Mouse (Mus musculus) cerebellum, postnatal 4 days (tissue): Measurements from ENCODE around the gene Col5a3.

Experiments used
- DNase-seq, 2 experiments: peaks; one replicate each; pipeline ENCODE4 v3.0.0; 2022; ENCODE audit warnings: low spot score in 2 of 2, mixed read lengths in 1 of 2

Gene Col5a3

GRCm38 (mm10) chr9:20748540-20748939 is 66.3 kb downstream of the Col5a3 start:
- no peak for DNase-seq

GRCm38 (mm10) chr9:20747682-20748081 is 67.2 kb downstream of the Col5a3 start:
- DNase-seq = no peak

GRCm38 (mm10) chr9:20746017-20746660 is 68.7 kb downstream of the Col5a3 start, which contains the start of gene Olfm2:
Gene Olfm2, minus strand, starts transcription at chr9:20746349.
- DNase-seq = peak in 1 of 2 experiments; percentile 28

GRCm38 (mm10) chr9:20745129-20745966 is 69.5 kb downstream of the Col5a3 start:
- DNase-seq = no peak

- DNase-seq = peak in 1 of 2 experiments; percentile 50
Measured at GRCm38 (mm10) chr9:20743946-20744738, 70.7 kb downstream of the Col5a3 start.

GRCm38 (mm10) chr9:20740407-20740806 is 74.5 kb downstream of the Col5a3 start:
- peak; percentile 70 to 84 for DNase-seq

GRCm38 (mm10) chr9:20738251-20738999 is 76.4 kb downstream of the Col5a3 start:
- peak in 1 of 2 experiments; percentile 23 for DNase-seq

- no peak for DNase-seq
Measured at GRCm38 (mm10) chr9:20737227-20737626, 77.6 kb downstream of the Col5a3 start.

- no peak for DNase-seq
Measured at GRCm38 (mm10) chr9:20734692-20735091, 80.2 kb downstream of the Col5a3 start.

GRCm38 (mm10) chr9:20731797-20732196 is 83.1 kb downstream of the Col5a3 start:
- DNase-seq = no peak

GRCm38 (mm10) chr9:20729451-20729850 is 85.4 kb downstream of the Col5a3 start:
- DNase-seq = no peak

GRCm38 (mm10) chr9:20727601-20728113 is 87.2 kb downstream of the Col5a3 start:
- peak in 1 of 2 experiments; percentile 46 for DNase-seq

- peak in 1 of 2 experiments; percentile 26 for DNase-seq
Measured at GRCm38 (mm10) chr9:20726859-20727600, 87.8 kb downstream of the Col5a3 start.

GRCm38 (mm10) chr9:20726134-20726858 is 88.6 kb downstream of the Col5a3 start:
- no peak for DNase-seq

- no peak for DNase-seq
Measured at GRCm38 (mm10) chr9:20721582-20721981, 93.3 kb downstream of the Col5a3 start.
